Mouse (Mus musculus) cerebellum, adult 9-11 months (tissue): ENCODE results near the gene Rxfp2.

ENCODE experiments used
- DNase-seq: peaks from one replicate; pipeline ENCODE4 v3.0.0; 2022

The Rxfp2 gene

DNA sequence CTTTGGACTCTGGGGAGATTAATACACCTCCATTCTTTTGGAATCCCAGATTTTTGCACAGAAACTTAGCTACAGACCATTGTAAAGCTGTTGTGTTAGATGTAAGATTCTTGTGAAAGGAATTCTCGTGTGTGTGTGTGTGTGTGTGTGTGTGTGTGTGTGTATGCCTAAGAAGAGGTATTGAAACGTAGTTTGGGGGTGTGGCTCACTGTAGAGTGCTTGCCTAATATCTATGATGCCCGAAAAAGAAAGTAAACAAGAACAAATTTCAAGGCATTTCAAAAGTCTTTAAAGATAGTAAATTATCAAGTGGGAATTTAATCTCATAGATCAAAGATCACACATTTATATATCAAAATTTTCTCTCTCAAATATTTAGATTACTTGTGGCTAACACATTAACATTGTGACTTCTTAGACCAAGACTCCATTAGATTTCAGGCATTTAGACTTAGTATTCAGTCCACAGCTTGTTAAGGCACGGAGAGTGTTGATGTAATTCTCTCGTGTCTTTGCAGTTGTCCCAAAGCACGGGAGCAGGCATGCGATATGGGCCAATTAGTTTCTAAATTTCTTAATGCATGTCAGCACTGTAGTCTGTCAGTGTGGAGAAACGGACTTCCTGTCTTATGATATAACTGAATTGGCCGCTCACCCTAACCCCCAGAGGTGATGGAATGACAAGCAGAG lies 97.9 kb downstream of the Rxfp2 start:
- DNase-seq = no peak

DNA sequence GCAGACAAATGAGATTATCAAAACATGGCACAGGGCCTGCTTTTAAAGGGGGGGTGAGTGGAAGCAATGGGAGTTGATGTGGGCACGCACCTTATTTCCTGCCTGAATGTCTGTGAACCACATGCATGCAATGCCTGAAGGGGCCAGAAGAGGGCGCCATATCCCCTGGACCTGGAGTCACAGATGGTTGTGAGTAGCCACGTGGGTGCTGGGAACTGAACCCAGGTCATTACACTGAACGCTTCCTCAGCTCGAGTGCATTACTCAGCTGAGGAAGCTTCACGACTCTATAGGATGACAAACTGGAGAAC lies 98.4 kb downstream of the Rxfp2 start:
- DNase-seq = no peak

DNA sequence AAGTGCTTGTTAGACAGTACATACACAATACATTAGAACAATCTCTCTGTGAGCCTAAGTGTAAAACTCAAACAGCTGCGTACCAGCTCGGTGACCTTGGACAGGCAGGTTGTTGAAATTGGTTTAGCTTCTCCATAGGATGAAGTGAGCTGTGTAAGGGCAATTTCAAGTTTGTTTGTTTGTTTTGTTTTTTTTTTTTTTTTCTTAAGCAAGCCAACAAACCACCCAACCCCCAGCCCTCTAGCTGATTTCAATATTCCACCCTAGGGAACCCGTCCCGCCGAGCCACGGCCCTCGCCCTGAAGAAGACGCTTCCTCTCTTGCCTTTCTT lies 99.6 kb downstream of the Rxfp2 start:
- DNase-seq = no peak

DNA sequence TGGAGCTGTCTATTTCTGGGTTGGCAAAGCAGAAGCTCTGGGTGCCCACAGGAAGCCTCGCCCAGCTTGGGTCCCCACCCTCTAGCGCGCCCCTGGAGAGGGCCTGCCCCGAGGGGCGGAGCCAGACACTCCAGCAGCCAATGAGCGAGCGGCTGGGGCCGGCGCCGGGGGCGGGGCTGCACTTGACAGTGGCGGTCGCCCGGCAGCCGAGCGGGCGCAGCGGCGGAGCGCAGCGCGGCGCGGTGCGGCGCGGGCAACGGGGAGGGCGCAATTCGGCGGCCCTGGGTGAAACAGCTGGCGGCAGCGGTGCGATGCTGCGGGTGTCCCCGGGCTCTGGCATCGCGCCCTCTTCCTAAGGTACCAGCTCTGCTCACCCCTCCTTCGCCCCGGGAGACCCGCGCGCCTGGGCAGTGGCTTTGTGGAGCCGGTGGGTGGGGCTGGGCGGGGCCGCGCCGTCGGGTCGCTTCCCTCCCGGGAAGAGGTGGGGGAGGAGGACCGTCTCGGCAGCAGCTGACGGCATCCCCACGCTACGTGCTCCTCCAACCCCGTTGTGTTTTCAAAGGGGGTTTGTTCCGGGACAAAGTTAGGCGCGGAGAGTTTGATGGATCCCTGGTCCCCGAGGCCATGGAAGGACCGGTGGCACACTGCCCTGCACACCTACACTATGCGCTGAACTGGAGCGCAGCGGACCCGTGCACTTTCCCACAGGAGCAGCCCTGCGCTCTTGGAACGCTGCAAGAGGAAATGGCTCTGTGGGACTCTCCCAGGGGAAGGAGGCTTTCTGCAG lies 100.2 kb downstream of the Rxfp2 start, which contains the start of gene Fry:
TSS of gene Fry (plus strand) at position 191 of the 787 bp plus-strand sequence.
- DNase-seq = peak; percentile 82

DNA sequence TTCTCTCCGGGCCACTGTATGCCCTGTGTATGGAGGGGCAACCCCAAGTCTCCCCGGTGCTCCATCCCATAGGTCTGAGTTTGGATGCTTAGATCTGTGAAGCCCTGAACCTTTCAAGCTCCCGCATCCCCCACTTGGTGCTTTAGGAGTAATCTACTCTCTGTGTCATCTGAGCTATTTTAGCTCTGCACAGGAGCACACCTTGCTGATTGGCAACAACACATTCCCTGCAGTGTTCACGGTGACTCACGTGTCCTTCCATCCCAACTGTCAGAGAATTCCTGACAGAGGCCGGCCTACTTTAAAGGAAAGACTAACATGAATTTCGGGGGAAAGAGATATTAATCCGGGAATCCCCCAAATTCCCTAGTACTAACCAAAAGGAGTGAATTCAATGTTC lies 102.2 kb downstream of the Rxfp2 start:
- DNase-seq = no peak

DNA sequence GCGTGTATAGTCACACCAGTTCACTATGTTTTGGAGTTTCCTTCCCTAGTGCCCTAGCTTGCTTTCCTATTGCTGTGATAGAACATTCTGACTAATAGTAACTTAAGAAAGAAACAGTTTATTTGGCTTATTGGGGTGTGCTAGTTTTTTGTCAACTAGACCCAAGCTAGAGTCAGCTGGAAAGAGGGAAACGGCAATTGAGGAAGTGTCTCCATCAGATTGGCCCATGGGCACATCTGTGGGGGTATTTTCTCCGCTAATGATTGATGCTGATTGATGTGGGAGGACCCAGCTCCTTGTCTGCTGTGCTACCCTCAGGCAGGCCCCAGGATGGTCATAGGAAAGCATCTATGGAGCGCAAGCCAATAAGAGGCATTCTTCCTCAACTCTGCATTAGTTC lies 103.6 kb downstream of the Rxfp2 start:
- no peak for DNase-seq

DNA sequence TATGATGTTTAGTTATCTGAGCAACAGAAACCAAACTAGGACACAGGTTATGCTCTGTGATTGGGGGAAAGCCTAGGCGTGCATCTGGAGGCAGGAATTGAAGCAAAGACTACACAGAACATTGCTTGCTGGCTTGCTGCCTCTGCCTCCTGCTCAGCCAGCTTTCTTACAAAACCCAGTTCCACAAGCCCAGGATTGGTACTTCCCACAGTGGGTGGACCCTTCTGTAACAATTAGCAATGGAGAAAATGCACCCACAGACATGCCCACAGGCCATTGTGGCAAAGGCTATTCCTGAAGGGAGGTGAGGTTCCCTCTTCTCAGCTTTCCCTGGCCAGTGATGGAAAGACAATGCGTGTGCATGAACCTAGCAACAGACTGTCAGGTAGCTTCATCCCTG lies 104.1 kb downstream of the Rxfp2 start:
- no peak for DNase-seq

DNA sequence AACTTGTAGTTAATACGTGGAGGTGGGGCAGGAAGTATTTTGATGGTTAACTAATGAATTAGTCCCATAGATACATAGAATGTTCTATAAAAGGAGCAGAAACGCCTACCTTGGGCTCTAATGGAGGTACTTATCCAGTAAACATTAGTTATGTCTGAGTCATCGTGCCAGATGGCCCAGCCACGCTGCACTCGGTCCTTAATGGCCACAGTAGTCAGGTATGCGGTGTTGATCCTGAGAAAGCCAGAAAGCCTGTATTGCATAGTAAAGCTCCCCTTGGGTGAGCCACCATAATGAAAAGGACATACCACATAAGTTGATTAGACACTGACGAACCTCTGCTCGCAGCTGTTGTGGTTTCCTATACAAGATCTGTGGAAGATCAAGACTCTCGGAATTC lies 107.4 kb downstream of the Rxfp2 start:
- DNase-seq = no peak

DNA sequence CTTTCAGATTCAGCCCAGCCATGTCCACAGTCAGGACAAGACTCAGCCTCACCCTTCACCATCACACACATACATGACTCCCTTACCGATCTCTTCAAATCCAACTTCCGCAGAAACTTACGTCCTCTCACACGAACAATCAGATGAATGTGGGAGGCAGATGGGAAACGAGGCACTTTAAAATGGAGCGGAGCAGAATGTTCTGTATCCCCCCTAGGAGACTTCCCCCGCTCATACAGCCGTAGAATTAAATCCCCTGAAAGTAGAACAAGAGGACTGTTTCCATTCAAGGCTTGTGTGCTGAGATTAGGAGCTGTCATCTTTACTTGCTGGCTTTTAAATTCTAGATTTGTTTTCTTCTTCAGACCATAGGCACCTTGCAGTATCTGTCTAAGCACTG lies 110.0 kb downstream of the Rxfp2 start:
- DNase-seq = no peak

DNA sequence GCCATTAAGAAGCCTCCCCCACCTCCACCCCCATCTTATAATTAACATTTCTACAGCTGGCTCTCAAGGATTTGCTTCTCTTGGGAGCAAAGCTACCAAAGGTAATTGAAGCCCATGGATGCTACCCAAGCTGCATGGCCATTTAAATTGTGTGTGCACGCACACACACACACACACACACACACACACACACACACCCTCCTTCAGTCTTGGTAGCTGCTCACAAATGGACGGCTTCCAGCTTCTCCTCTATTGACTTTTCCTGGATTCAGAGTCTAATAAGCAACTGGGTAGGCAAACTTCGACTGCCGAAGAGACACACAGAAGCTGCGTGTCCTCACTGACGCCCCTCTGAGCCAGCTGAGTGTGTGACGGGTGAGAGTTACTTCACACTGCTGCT lies 111.7 kb downstream of the Rxfp2 start:
- DNase-seq = no peak

DNA sequence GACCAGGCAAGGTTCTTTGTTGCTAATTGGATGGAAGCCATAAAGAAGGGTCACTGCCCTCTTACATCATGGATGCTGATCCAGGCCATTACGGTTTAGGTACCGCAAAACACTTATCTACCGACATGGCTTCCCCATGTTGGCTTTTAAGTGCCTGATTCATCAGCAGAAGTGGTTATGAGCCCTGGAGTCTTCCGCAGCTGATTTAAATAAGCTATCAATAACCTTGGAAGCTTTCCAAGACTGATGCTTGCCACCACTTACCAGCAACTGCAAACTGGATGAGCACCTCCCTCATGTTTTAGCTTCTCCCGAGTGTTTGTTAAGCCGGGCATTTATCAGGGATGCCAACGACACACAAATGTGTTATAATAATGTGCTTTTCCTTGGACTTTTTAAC lies 112.7 kb downstream of the Rxfp2 start:
- DNase-seq = no peak
